Mouse (Mus musculus) embryonic facial prominence, embryonic 15.5 days (tissue): ENCODE measurements at regions not wholly inside any gene's neighbourhood (a gene's known extent, or its start where the extent isn't known, plus 50 kb on each side); places are given as distances from the start of the nearest gene placed in this dataset.

Experiments used
- ATAC-seq: fragments of 200-750 bp; cut with Nextera tagmentation; 2 replicates; pipeline ENCODE4 v1.8.0; 2017; ENCODE audit warnings: low read depth, moderate TSS enrichment; ENCODE audit not compliant: insufficient number of reproducible peaks, low FRiP score, low TSS enrichment
- H3K27ac ChIP-seq: fragments of 300-500 bp; sonication (generic); replicated peaks from 2 replicates; pipeline ENCODE4 v1.5.1; 2015; ENCODE audit warnings: mild to moderate bottlenecking, inconsistent platforms
- H3K27me3 ChIP-seq: fragments of 300-500 bp; sonication (generic); 2 replicates; pipeline ENCODE4 v1.6.1; 2015; ENCODE audit warnings: inconsistent platforms
- H3K36me3 ChIP-seq: fragments of 300-500 bp; sonication (generic); 2 replicates; pipeline ENCODE4 v1.6.1; 2015; ENCODE audit warnings: mild to moderate bottlenecking, inconsistent platforms
- H3K4me1 ChIP-seq: fragments of 300-500 bp; sonication (generic); 2 replicates; pipeline ENCODE4 v1.6.1; 2015; ENCODE audit warnings: inconsistent platforms
- H3K4me2 ChIP-seq: fragments of 300-500 bp; sonication (generic); replicated peaks from 2 replicates; pipeline ENCODE4 v1.6.1; 2015; ENCODE audit warnings: mild to moderate bottlenecking, inconsistent platforms
- H3K4me3 ChIP-seq: fragments of 300-500 bp; sonication (generic); replicated peaks from 2 replicates; pipeline ENCODE4 v1.5.1; 2015; ENCODE audit warnings: mild to moderate bottlenecking, inconsistent platforms
- H3K9ac ChIP-seq: fragments of 300-500 bp; sonication (generic); 2 replicates; pipeline ENCODE4 v1.6.1; 2015; ENCODE audit warnings: inconsistent platforms
- H3K9me3 ChIP-seq: fragments of 300-500 bp; sonication (generic); replicated peaks from 2 replicates; pipeline ENCODE4 v1.6.1; 2016; ENCODE audit warnings: inconsistent platforms
- WGBS: fragments of 180-500 bp; shearing (Covaris S2); methylation state at CpG from one replicate; pipeline ENCODE4 v1.1.7; 2015; 5-methylcytosine and 5-hydroxymethylcytosine counted together

GRCm38 (mm10) chr13:26518425-26518824 is 251.5 kb downstream of the Hdgfl1 start:
- no peak for ATAC-seq
- Histone ChIP-seq H3K9me3 (no peaks in the 10 kb centered on the region), H3K36me3 (no peaks in the 10 kb centered on the region), H3K4me1 (no peaks in the 10 kb centered on the region), H3K27ac (no peak overlapping the region), H3K4me3 (no peak overlapping the region), H3K27me3 (no peaks in the 10 kb centered on the region), H3K4me2 (no peak overlapping the region), H3K9ac (no peak overlapping the region)
- WGBS, result 50% methylated on average over 5 of the region's 5 CpGs

GRCm38 (mm10) chr13:26517646-26518045 is 252.3 kb downstream of the Hdgfl1 start:
- H3K27me3 ChIP-seq, result no peaks in the 10 kb centered on the region
- no peaks in the 10 kb centered on the region for H3K36me3 ChIP-seq
- ATAC-seq, result no peak
- 78% methylated on average over 4 of the region's 4 CpGs for WGBS
- no peaks in the 10 kb centered on the region for H3K4me1 ChIP-seq
- no peak overlapping the region for H3K9ac ChIP-seq
- H3K4me3 ChIP-seq, result no peak overlapping the region
- no peak overlapping the region for H3K27ac ChIP-seq
- H3K4me2 ChIP-seq, result no peak overlapping the region
- H3K9me3 ChIP-seq, result no peaks in the 10 kb centered on the region

GRCm38 (mm10) chr13:26510448-26510847 is 259.5 kb downstream of the Hdgfl1 start:
- H3K4me2 ChIP-seq, result no peak overlapping the region
- H3K9me3 ChIP-seq, result no peaks in the 10 kb centered on the region
- no peak for ATAC-seq
- no peak overlapping the region for H3K9ac ChIP-seq
- H3K4me3 ChIP-seq, result no peak overlapping the region
- no peaks in the 10 kb centered on the region for H3K27me3 ChIP-seq
- H3K36me3 ChIP-seq, result no peaks in the 10 kb centered on the region
- no peaks in the 10 kb centered on the region for H3K4me1 ChIP-seq
- H3K27ac ChIP-seq, result no peak overlapping the region
- 74% methylated on average over 4 of the region's 4 CpGs for WGBS

GRCm38 (mm10) chr13:26509841-26510240 is 260.1 kb downstream of the Hdgfl1 start:
- no peaks in the 10 kb centered on the region for H3K9me3 ChIP-seq
- H3K9ac ChIP-seq, result no peak overlapping the region
- H3K27me3 ChIP-seq, result no peaks in the 10 kb centered on the region
- H3K4me3 ChIP-seq, result no peak overlapping the region
- H3K36me3 ChIP-seq, result no peaks in the 10 kb centered on the region
- H3K27ac ChIP-seq, result no peak overlapping the region
- 88% methylated on average over 3 of the region's 3 CpGs for WGBS
- no peak for ATAC-seq
- H3K4me2 ChIP-seq, result no peak overlapping the region
- H3K4me1 ChIP-seq, result no peaks in the 10 kb centered on the region

DNA sequence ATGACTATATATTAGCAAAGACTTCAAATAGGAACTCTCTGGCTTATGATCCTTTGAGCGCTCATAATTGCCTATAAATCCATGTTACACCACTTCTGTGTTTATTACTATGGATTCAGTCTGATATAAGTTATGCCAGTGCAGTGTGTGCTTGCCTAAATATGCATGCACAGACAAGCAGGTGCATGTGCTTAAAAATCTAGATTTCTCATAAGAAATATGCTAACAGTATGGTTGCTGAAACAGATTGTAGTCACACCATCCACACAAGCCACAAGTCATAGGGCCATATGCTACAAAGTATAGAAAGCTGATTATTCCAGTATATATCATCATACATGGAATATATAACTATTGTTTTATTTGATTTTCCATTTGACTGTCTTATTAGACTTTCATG is 266.2 kb downstream of the Hdgfl1 start:
- Histone ChIP-seq H3K27me3 (no peaks in the 10 kb centered on the region), H3K9me3 (no peaks in the 10 kb centered on the region), H3K27ac (no peak overlapping the region), H3K4me3 (no peak overlapping the region), H3K36me3 (no peaks in the 10 kb centered on the region), H3K4me2 (no peak overlapping the region), H3K4me1 (no peaks in the 10 kb centered on the region), H3K9ac (no peak overlapping the region)
- 96% methylated on average over 1 of the region's 1 CpGs for WGBS
- ATAC-seq, result no peak

DNA sequence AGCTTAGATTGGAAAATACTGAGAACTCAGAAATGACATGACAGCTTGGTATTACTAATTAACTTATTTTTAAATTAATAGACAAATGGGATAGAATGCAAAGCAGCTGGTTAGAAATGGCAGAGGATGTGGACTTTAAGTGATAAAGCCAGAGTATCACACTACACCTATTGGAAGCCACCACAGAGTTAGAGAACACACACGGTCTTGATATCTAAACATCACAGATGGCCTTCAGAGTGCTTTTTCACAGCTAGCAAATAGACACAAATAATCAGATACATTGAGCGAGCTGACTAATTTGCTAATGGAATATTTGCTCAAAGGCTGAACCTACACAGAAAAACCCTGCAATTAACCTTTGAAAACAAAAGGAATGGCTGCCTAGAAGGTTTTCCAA is 272.9 kb downstream of the Hdgfl1 start:
- Histone ChIP-seq H3K4me1 (no peaks in the 10 kb centered on the region), H3K9ac (no peak overlapping the region), H3K4me2 (no peak overlapping the region), H3K4me3 (no peak overlapping the region), H3K27me3 (no peaks in the 10 kb centered on the region), H3K36me3 (no peaks in the 10 kb centered on the region), H3K27ac (no peak overlapping the region), H3K9me3 (no peaks in the 10 kb centered on the region)
- ATAC-seq, result no peak
- 80% methylated on average over 2 of the region's 2 CpGs for WGBS

DNA sequence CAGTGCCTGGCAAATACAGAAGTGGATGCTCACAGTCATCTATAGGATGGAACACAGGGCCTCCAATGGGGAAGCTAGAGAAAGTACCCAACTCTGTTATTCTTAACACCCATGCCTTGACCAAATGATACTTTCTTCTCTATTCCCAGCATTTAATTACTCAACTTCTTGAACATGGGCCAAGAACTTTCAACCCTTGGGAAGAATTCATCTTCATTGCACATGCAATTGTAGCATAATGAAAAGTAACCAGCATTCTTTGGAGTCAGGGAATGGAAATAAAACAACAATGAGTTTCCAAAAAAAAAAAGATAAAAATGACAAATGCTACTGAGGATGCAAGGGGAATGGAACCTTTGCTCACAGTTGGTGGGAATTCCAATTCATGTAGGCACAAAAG is 274.1 kb downstream of the Hdgfl1 start:
- Histone ChIP-seq H3K9ac (no peak overlapping the region), H3K4me3 (no peak overlapping the region), H3K4me2 (no peak overlapping the region), H3K36me3 (no peaks in the 10 kb centered on the region), H3K4me1 (no peaks in the 10 kb centered on the region), H3K27me3 (no peaks in the 10 kb centered on the region), H3K27ac (no peak overlapping the region), H3K9me3 (no peaks in the 10 kb centered on the region)
- ATAC-seq, result no peak

- no peak for ATAC-seq
- Histone ChIP-seq H3K4me1 (no peaks in the 10 kb centered on the region), H3K9ac (no peak overlapping the region), H3K9me3 (no peaks in the 10 kb centered on the region), H3K36me3 (no peaks in the 10 kb centered on the region), H3K4me2 (no peak overlapping the region), H3K27me3 (no peaks in the 10 kb centered on the region), H3K4me3 (no peak overlapping the region), H3K27ac (no peak overlapping the region)
- 57% methylated on average over 3 of the region's 3 CpGs for WGBS
These were observed 300.6 kb downstream of the Hdgfl1 start for GRCm38 (mm10) chr13:26469343-26469742.

DNA sequence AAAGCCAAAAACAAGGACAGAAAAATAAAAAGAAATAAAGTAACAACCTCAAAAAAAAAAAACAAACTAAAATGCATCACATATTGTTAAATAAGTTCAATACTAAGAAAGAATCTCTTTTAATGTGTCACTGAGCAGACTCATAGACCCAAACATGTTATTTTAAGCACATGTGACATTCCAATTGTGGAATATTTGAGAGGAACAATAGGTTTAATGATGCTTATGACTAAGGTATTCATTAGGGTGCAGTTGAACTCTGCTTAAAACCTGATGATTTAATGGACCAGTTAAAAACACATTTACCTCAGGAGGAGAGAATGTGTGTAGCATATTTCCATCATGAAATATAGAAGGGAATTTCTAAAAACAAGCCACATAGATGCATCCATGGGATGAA is 302.4 kb downstream of the Hdgfl1 start:
- Histone ChIP-seq H3K4me2 (no peak overlapping the region), H3K36me3 (no peaks in the 10 kb centered on the region), H3K4me3 (no peak overlapping the region), H3K9me3 (no peaks in the 10 kb centered on the region), H3K9ac (no peak overlapping the region), H3K27ac (no peak overlapping the region), H3K27me3 (no peaks in the 10 kb centered on the region), H3K4me1 (no peaks in the 10 kb centered on the region)
- no peak for ATAC-seq

DNA sequence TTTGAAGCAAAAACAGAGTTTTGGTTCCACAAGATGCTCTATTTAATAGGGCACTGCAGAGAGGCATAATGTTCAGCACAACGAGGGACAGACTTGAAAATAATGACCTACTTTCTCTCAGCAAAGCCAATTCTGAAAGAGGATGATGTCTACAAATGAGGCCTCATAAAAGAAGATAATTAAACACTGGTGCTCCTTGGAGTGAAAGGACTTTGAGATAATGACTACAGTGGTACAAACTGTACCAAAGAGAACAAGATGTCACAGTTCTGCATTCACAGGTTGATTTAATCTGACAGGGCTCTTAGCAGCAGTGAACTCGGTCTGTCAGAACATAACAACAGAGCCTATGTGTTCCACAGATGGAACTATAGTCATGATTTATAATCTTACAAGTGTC is 305.4 kb downstream of the Hdgfl1 start:
- no peak overlapping the region for H3K4me2 ChIP-seq
- 37% methylated on average over 2 of the region's 2 CpGs for WGBS
- no peak overlapping the region for H3K4me3 ChIP-seq
- H3K4me1 ChIP-seq, result no peaks in the 10 kb centered on the region
- no peaks in the 10 kb centered on the region for H3K27me3 ChIP-seq
- no peaks in the 10 kb centered on the region for H3K9me3 ChIP-seq
- H3K9ac ChIP-seq, result no peak overlapping the region
- ATAC-seq, result no peak
- no peak overlapping the region for H3K27ac ChIP-seq
- no peaks in the 10 kb centered on the region for H3K36me3 ChIP-seq

DNA sequence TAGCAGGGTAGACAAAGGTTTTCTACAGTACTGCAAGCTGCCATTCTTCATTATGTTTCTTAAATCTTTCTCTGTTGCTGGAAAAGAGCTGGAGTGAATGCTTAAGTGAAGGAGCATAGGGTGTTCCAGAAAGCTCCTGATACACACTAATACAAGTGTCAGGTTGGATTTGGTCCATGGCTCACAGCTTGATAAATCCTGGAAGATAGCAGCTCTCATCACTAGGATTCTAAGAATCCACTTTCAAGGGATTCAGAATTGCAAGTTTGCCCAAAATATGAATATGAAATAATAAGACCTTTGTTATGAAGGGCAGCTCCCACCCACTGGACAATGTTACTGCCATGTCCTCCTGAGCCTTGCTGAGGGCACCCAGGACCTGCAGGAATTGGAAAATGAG is 305.9 kb downstream of the Hdgfl1 start:
- Histone ChIP-seq H3K4me2 (no peak overlapping the region), H3K9ac (no peak overlapping the region), H3K36me3 (no peaks in the 10 kb centered on the region), H3K4me3 (no peak overlapping the region), H3K9me3 (no peaks in the 10 kb centered on the region), H3K4me1 (no peaks in the 10 kb centered on the region), H3K27me3 (no peaks in the 10 kb centered on the region), H3K27ac (no peak overlapping the region)
- no peak for ATAC-seq

DNA sequence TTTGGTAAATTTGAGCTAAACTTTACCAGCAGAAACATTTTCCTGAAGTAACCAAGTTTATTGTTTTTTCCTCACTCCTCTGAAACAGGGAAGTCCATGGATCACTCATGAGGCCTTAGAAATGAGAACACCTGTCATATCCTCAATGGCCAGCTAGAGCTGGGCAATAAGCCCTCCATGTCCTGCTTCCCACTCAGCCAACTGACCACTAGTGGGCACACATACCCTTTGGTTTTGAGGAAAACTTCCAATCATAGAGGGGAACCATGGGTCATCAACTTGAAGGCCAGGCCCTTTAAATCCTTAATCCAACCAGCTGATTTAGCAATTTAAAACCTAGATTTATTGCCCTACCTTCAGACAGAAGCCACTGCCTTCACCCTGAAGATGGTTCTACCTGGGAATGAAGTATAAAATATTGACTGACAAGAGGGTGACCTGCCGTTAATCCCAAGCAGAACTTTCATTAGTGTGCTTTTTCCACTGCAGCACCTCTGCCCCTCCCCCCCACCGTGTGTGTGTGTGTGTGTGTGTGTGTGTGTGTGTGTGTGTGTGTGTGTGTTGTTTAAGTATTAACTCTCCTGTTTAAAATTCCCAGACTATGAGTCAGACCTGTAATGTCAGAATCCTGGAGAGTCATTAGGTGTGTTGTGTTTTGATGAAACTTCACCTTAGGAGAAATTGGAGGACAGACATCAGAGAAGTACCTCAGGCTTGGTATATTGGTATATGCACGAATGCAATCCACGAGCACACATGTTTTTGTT is 312.3 kb downstream of the Hdgfl1 start:
- no peak overlapping the region for H3K4me2 ChIP-seq
- no peak overlapping the region for H3K27ac ChIP-seq
- no peak overlapping the region for H3K4me3 ChIP-seq
- WGBS, result 50% methylated on average over 4 of the region's 4 CpGs
- no peaks in the 10 kb centered on the region for H3K9me3 ChIP-seq
- no peaks in the 10 kb centered on the region for H3K36me3 ChIP-seq
- no peaks in the 10 kb centered on the region for H3K4me1 ChIP-seq
- no peaks in the 10 kb centered on the region for H3K27me3 ChIP-seq
- no peak overlapping the region for H3K9ac ChIP-seq
- ATAC-seq, result no peak
